Mouse (Mus musculus) midbrain, embryonic 11.5 days (tissue): Measurements from ENCODE around the gene Il18bp. TPM values are rescaled to one million over a fixed set of nuclear protein-coding genes. Genes with fewer than 3 reads are reported as not detected.
"Not testable (repeated sequence)": the region's sequence is repeated elsewhere in the genome, so short reads cannot be mapped to it uniquely, and the experiment has no call there.

Source experiments
- ATAC-seq: fragments of 200-750 bp; cut with Nextera tagmentation; 2 replicates; pipeline ENCODE4 v1.8.0; 2017; ENCODE audit warnings: moderate TSS enrichment, moderate library complexity; ENCODE audit not compliant: low FRiP score
- DNase-seq: peaks from one replicate; pipeline ENCODE4 v3.0.0; 2015; ENCODE audit warnings: low spot score; ENCODE audit errors: missing footprints
- H3K27ac ChIP-seq: fragments of 300-500 bp; sonication (generic); 2 replicates; pipeline ENCODE4 v1.5.1; 2014; ENCODE audit warnings: low read depth, low read length
- H3K27me3 ChIP-seq: fragments of 300-500 bp; sonication (generic); 2 replicates; pipeline ENCODE4 v1.6.1; 2014; ENCODE audit warnings: mild to moderate bottlenecking, low read length, moderate library complexity, mixed read lengths; ENCODE audit not compliant: control insufficient read depth, insufficient read depth
- H3K36me3 ChIP-seq: fragments of 300-500 bp; sonication (generic); 2 replicates; pipeline ENCODE4 v1.6.1; 2014; ENCODE audit warnings: mild to moderate bottlenecking, low read length, moderate library complexity, mixed read lengths; ENCODE audit not compliant: control insufficient read depth, insufficient read depth
- H3K4me1 ChIP-seq: fragments of 300-500 bp; sonication (generic); 2 replicates; pipeline ENCODE4 v1.6.1; 2014; ENCODE audit warnings: low read length; ENCODE audit not compliant: control insufficient read depth, insufficient read depth
- H3K4me2 ChIP-seq: fragments of 300-500 bp; sonication (generic); 2 replicates; pipeline ENCODE4 v1.6.1; 2014; ENCODE audit warnings: mild to moderate bottlenecking, moderate library complexity
- H3K4me3 ChIP-seq: fragments of 300-500 bp; sonication (generic); 2 replicates; pipeline ENCODE4 v1.5.1; 2014; ENCODE audit warnings: low read depth, low read length
- H3K9ac ChIP-seq: fragments of 300-500 bp; sonication (generic); 2 replicates; pipeline ENCODE4 v1.6.1; 2014; ENCODE audit warnings: low read length
- H3K9me3 ChIP-seq: fragments of 300-500 bp; sonication (generic); 2 replicates; pipeline ENCODE4 v1.6.1; 2016; ENCODE audit warnings: low read length; ENCODE audit not compliant: control insufficient read depth
- WGBS: fragments of 180-500 bp; shearing (Covaris S2); extraction: QIAGEN DNeasy Blood & Tissue Kit; methylation state at CpG from one replicate; pipeline ENCODE4 v1.1.7; 2014; 5-methylcytosine and 5-hydroxymethylcytosine counted together
- polyA plus RNA-seq: library from polyadenylated mRNA; unstranded; fragments of >200 nt; fragmentation: Nextera tagmentation; extraction: Ambion mirVana; gene quantifications from 2 replicates; pipeline ENCODE4 v1.2.1, GENCODE M21; 2014

Gene Il18bp
- polyA plus RNA-seq, 1 experiment from 2014 or later = 3.4 TPM

DNA sequence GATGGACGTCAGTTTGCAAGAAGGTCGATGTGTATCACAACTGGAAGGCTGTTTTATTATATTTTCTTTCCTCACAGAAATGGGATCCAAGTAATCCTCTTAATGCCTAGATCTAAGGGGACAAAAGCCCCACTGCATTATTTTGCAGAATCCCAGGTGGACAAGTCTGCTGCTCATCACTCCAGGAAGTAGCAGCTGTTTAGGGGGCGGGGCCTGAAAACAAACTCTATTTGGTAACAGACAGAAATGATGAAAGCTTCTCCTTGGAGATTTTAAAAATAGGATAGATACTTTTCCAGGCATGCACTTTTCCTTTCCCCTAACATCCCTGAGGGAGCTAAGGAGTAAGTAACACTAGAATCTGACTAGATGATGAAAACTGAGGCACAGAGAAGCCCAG lies 18.8 kb upstream of the Il18bp start:
- Histone ChIP-seq H3K4me3 (no peak overlapping the region), H3K27me3 (no peaks in the 10 kb centered on the region), H3K4me1 (no peaks in the 10 kb centered on the region), H3K36me3 (peaks cover 19% of the 10 kb centered on the region), H3K27ac (no peak overlapping the region), H3K9ac (no peak overlapping the region), H3K9me3 (no peaks in the 10 kb centered on the region), H3K4me2 (no peak overlapping the region)
- 93% methylated on average over 3 of the region's 3 CpGs for WGBS
- no peak for ATAC-seq
- DNase-seq = no peak

DNA sequence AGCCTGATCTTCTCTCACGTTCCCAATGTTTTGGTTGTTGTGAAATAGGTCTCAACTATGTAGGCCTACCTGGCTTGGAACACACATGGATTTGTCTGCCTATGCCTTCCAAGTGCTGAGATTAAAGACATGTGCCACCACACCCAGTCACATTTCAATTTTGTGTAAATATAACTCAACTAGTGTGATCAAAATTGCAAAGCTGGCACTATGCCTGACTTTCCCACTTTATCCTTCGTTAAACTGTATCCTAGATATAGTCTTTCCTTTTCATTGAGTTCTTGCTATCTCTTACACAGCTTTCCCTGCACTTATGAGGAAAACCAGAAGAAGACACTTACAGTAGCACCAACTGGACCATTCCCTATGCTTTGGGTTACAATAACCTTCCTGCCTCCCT lies 17.0 kb upstream of the Il18bp start:
- Histone ChIP-seq H3K36me3 (peaks cover 17% of the 10 kb centered on the region), H3K4me1 (no peaks in the 10 kb centered on the region), H3K4me2 (no peak overlapping the region), H3K9me3 (no peaks in the 10 kb centered on the region), H3K27me3 (no peaks in the 10 kb centered on the region), H3K9ac (no peak overlapping the region), H3K4me3 (no peak overlapping the region), H3K27ac (no peak overlapping the region)
- WGBS = 91% methylated on average over 2 of the region's 2 CpGs
- ATAC-seq (no peak), DNase-seq (no peak)

DNA sequence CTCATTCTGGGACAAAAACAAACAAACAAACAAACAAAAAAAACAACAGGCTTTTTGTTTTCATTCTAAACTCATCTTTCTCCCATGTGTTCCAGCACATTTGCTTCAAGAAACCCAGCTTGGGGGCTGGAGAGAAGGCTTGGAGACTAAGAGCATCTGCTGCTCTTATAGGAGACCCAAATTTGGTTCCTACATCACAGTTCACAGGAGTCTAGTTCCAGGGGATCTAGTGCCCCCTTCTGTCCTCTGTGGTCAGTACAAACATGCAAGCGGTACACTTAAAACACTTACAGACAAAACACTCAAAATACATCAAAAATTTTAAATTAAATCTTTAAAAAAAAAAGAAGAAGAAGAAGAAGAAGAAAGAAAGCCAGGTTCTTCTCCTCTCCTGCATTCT lies 16.4 kb upstream of the Il18bp start:
- Histone ChIP-seq H3K4me1 (no peaks in the 10 kb centered on the region), H3K4me3 (no peak overlapping the region), H3K27ac (no peak overlapping the region), H3K9ac (no peak overlapping the region), H3K4me2 (no peak overlapping the region), H3K27me3 (no peaks in the 10 kb centered on the region), H3K36me3 (peaks cover 17% of the 10 kb centered on the region), H3K9me3 (no peaks in the 10 kb centered on the region)
- ATAC-seq (no peak), DNase-seq (no peak)
- WGBS = 89% methylated on average over 1 of the region's 1 CpGs

DNA sequence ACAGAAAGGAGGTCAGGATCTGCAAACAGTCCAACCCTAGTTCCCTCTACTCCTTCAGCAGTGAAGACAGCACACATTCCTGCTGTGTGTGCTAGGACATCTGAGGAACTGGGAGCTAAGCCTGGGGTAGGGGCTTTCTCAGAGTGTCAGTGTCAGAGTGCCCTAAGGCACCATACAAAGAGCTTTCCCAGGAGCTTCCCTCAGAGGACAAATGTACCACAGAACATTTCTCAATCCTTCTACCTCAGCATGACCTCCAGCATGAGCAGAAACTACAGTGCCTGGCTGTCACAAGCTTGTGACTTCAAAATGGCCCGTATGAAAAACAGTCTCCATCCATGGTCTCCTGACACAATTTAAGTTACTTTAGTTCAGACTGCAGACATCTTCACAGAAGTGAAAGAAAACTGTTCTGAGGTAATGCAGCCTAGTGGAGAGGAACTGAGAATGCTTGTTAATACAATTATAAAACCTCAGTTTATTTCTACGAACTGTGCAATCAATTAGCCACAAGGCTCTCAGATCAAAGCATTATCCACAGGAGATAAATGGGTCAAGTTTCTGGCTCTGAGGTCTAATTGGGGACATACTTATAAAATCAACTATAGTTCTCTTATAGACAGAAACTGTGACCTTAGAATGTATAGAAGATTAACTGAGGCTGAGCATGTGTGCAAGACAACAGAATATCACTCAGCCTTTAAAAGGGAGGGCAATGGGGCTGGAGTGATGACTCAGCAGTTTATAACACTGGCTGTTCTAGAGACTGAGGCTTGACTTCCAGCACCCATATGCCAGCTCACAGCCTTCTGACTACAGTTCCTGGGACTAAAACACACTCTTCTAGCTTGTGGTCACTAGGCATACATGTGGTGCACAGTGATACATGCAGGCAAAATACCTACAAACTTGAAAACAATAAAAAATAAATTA lies 7.0 kb upstream of the Il18bp start:
- Histone ChIP-seq H3K9me3 (no peaks in the 10 kb centered on the region), H3K27me3 (no peaks in the 10 kb centered on the region), H3K9ac (no peak overlapping the region), H3K27ac (no peak overlapping the region), H3K36me3 (peaks cover 12% of the 10 kb centered on the region; the same call in 1 of the 2 replicates), H3K4me2 (no peak overlapping the region), H3K4me1 (no peaks in the 10 kb centered on the region), H3K4me3 (no peak overlapping the region)
- DNase-seq = no peak
- WGBS = 92% methylated on average over 2 of the region's 2 CpGs
- no peak for ATAC-seq

DNA sequence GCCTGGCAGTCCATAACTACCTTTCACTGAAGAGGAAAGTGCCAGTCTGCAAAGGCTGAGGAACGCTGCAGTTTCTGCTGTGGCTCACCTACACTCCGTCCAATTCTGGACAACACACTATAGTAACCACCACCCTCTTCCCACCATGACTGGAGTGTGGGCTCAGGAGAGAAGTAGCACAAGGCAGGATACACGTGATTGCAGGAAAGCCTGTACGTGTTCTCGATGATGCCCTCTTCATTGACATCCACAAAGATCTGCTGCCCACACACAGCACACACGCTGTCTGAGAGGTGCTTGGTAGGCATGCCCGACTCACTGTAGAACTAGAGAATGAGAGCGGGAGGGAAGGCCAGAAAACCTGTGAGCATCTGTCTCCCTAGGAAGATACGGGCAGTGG lies 5.3 kb upstream of the Il18bp start:
- H3K4me3 ChIP-seq = no peak overlapping the region
- no peak overlapping the region for H3K4me2 ChIP-seq
- H3K4me1 ChIP-seq = no peaks in the 10 kb centered on the region
- H3K36me3 ChIP-seq = peaks cover 12% of the 10 kb centered on the region; the same call in 1 of the 2 replicates
- DNase-seq = no peak
- no peaks in the 10 kb centered on the region for H3K9me3 ChIP-seq
- ATAC-seq = no peak
- no peak overlapping the region for H3K9ac ChIP-seq
- no peak overlapping the region for H3K27ac ChIP-seq
- no peaks in the 10 kb centered on the region for H3K27me3 ChIP-seq
- 97% methylated on average over 9 of the region's 9 CpGs for WGBS

DNA sequence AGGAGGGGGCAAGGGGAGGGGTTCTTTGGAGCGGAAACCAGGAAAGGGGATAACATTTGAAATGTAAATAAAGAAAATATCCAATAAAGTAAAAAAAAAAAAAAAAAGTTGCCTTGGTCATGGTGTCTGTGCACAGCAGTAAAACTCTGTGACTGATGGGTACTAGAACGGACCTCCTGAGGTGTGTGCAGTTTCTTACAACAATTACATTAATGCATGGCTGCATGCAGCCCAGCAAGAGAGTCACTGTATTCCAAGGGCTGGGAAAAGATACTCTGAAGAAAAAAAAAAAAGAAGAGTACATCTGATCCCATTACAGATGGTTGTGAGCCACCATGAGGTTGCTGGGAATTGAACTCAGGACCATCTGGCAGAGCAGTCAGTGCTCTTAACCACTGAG lies 2.4 kb upstream of the Il18bp start:
- not testable (repeated sequence) for H3K4me2 ChIP-seq, DNase-seq, ATAC-seq, H3K9ac ChIP-seq, H3K27ac ChIP-seq, H3K27me3 ChIP-seq, H3K9me3 ChIP-seq, H3K4me3 ChIP-seq, H3K4me1 ChIP-seq
- 96% methylated on average over 2 of the region's 2 CpGs for WGBS
- peaks cover 13% of the 10 kb centered on the region for H3K36me3 ChIP-seq

DNA sequence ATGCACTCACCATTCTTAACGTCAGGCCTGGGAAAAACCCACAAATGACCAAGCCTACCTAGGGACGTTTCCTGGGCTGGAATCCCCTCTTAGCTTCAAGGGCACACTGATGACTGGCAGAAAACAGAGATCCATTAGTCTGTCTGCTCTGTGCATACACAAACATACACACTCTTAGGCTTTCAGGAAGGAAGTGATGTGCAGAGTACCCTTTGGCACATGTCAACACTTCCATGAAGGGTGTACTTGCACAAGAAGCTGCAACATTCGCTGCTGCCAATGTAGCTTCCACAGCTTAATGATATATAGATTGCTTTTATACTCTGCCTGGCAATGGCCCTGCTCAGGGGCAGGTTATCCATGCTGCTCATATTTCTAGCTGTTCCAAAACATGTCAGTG lies 872 bp upstream of the Il18bp start:
- 68% methylated on average over 3 of the region's 3 CpGs for WGBS
- peaks cover 26% of the 10 kb centered on the region for H3K36me3 ChIP-seq

DNA sequence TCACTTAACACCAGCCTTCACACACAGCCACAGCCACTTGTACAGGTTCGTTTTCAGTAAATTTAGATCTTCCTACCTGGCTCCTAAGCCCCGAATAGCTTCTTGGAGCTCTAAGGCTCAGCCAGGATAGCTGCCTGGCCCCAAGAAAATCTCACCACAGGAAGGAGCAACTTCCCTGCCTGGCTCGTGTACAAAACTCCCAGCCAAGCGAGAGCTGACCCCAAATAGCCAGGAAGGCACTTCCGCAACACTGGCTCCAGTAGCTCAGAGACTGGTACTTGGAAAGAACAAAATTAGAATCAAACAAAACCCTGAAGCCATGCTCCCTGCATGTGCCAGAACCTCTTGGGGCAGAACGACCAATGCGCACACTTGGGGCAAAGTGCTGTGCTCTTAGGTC lies 456 bp downstream of the Il18bp start:
- H3K27ac ChIP-seq = no peak overlapping the region
- no peaks in the 10 kb centered on the region for H3K27me3 ChIP-seq
- no peak overlapping the region for H3K4me3 ChIP-seq
- DNase-seq (no peak), ATAC-seq (no peak)
- WGBS = 90% methylated on average over 7 of the region's 7 CpGs
- peaks cover 33% of the 10 kb centered on the region for H3K36me3 ChIP-seq
- no peaks in the 10 kb centered on the region for H3K9me3 ChIP-seq
- H3K9ac ChIP-seq = no peak overlapping the region
- no peak overlapping the region for H3K4me2 ChIP-seq
- no peaks in the 10 kb centered on the region for H3K4me1 ChIP-seq

More for the DNA sequence above, 872 bp upstream of the Il18bp start:
- Histone ChIP-seq H3K4me2 (no peak overlapping the region), H3K9ac (no peak overlapping the region), H3K9me3 (no peaks in the 10 kb centered on the region), H3K27me3 (no peaks in the 10 kb centered on the region), H3K4me1 (no peaks in the 10 kb centered on the region), H3K4me3 (no peak overlapping the region), H3K27ac (no peak overlapping the region)
- no peak for DNase-seq
- no peak for ATAC-seq

DNA sequence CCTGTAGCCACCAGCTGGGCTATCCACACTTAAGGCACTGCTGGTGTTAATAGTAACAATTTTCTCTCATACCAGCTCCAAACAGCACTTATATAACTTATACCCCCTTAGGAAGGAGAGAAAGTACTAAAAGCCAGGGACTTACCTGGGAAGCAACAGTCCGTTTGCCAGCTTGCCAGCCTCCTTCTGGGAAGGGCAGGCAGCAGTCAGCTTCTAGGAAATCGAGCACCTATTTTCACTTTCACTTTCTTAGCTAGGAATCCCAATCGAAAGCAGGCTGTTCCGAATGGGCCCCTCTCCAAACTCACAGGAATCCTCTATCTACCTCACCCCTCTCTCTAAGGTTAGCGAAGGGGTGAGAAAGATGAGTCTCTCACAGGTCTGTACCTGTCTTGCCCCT lies 1.0 kb downstream of the Il18bp start:
- H3K36me3 ChIP-seq = peaks cover 39% of the 10 kb centered on the region

More for the DNA sequence above, 1.0 kb downstream of the Il18bp start:
- Histone ChIP-seq H3K4me3 (no peak overlapping the region), H3K9ac (no peak overlapping the region), H3K4me2 (no peak overlapping the region), H3K4me1 (no peaks in the 10 kb centered on the region), H3K27ac (no peak overlapping the region), H3K27me3 (no peaks in the 10 kb centered on the region), H3K9me3 (no peaks in the 10 kb centered on the region)
- ATAC-seq (no peak), DNase-seq (no peak)
- whole genome bisulfite sequencing = 89% methylated on average over 5 of the region's 5 CpGs
